Mouse (Mus musculus): Measurements from ENCODE around the gene Rprd1b.

GRCm38 (mm10) chr2:158170394-158170793 is 142.1 kb downstream of the Rprd1b start:
- TF ChIP-seq GATA1 (IDR thresholded peaks at IDR 0.05; ENCODE audit: borderline replicate concordance, low read length): no peak
- no peak for TF ChIP-seq FLI1 (IDR thresholded peaks at IDR 0.05; ENCODE audit: low read length)
